Mouse (Mus musculus): ENCODE results near the gene Rars2. TPM values are rescaled to one million over a fixed set of nuclear protein-coding genes. Genes with fewer than 3 reads are reported as not detected.

Gene Rars2
- polyA plus RNA-seq, 1 experiment, result 10.3 TPM

DNA sequence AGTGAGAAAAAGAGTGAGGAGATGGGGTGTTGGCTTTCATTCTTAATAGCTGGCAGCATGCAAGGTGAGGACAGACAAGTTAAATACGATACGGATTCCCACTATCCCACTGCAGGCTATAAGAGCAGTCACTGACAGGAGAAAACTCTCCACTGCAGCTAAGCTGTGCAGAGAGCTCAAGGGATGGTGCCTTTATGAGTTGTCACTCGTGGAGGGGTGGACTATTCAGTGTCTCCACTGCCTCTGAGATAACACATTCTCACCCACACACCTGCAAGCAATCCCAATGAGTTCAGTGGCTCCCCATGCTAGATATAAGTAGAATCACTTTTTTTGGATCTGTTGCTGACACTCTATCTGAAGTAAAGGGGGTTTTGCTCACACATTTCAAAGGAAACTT lies 93.4 kb downstream of the Rars2 start:
- WGBS, result 83% methylated on average over 3 of the region's 3 CpGs
- TF ChIP-seq CTCF (IDR thresholded peaks at IDR 0.05; ENCODE audit: borderline replicate concordance, control insufficient read depth, extremely low read depth, insufficient read depth, low read length, poor library complexity), result no peak
- no peak for TF ChIP-seq POLR2A (IDR thresholded peaks at IDR 0.05; ENCODE audit: control insufficient read depth, extremely low read depth, insufficient read depth, low read length, poor library complexity)

More for the DNA sequence above, 93.4 kb downstream of the Rars2 start:
- H3K4me1 ChIP-seq (replicated peaks; ENCODE audit: control insufficient read depth, insufficient read depth, low read length), result no peaks in the 10 kb centered on the region
- no peaks in the 10 kb centered on the region for H3K36me3 ChIP-seq (ENCODE audit: control insufficient read depth, insufficient read depth, low read length)
- no peak for DNase-seq
- H3K27ac ChIP-seq (ENCODE audit: control insufficient read depth, insufficient read depth, low read length), result no peak overlapping the region
- no peaks in the 10 kb centered on the region for H3K27me3 ChIP-seq (ENCODE audit: control insufficient read depth, insufficient read depth, low read length)
- no peak overlapping the region for H3K4me3 ChIP-seq (ENCODE audit: control insufficient read depth, insufficient read depth, low read length)

Other genes with a start within 250 kb of the Rars2 start
- gene Akirin2, start 64.0 kb upstream of the Rars2 start, polyA plus RNA-seq (2012; rRNA removed), result 39.3 and 49.2 TPM in 2 replicates
- 26.8 and 34.0 TPM in 2 replicates for gene Orc3, start within 50 bp of the Rars2 start, polyA plus RNA-seq (2012; rRNA removed)
- 9.0 and 10.6 TPM in 2 replicates for gene Slc35a1, start 72.5 kb downstream of the Rars2 start, polyA plus RNA-seq (2012; rRNA removed)
- 0.15 and 0.31 TPM in 2 replicates for gene Cfap206, start 115.2 kb downstream of the Rars2 start, polyA plus RNA-seq (2012; rRNA removed)
- gene Gm136, start 141.3 kb downstream of the Rars2 start, polyA plus RNA-seq (2012; rRNA removed), result not detected in 2 replicates
- 4.3 and 4.4 TPM in 2 replicates for gene Smim8, start 163.5 kb downstream of the Rars2 start, polyA plus RNA-seq (2012; rRNA removed)

All from thymus, adult 2 months (tissue).